Mouse (Mus musculus) liver, embryonic 12.5 days (tissue): ENCODE results near the gene Ctsw. TPM values are rescaled to one million over a fixed set of nuclear protein-coding genes. Genes with fewer than 3 reads are reported as not detected.

Experiments
- polyA plus RNA-seq: library from polyadenylated mRNA; unstranded; fragments of >200 nt; fragmentation: Nextera tagmentation; extraction: Ambion mirVana; gene quantifications from 2 replicates; pipeline ENCODE4 v1.2.1, GENCODE M21; 2016

Gene Ctsw
- polyA plus RNA-seq, 1 experiment from 2014 or later, result 0.43 TPM

Other genes starting within 250 kb of the Ctsw start
- 17.2 and 19.7 TPM in 2 replicates for gene Pacs1, start 195.4 kb downstream of the Ctsw start, polyA plus RNA-seq
- gene Sf3b2, start 173.1 kb downstream of the Ctsw start, polyA plus RNA-seq, result 183 and 187 TPM in 2 replicates
- gene Gal3st3, start 170.2 kb downstream of the Ctsw start, polyA plus RNA-seq, result 0.29 and 0.54 TPM in 2 replicates
- not detected in 2 replicates for gene Catsper1, start 132.8 kb downstream of the Ctsw start, polyA plus RNA-seq
- not detected in 2 replicates for gene Cst6, start 118.9 kb downstream of the Ctsw start, polyA plus RNA-seq
- 50.3 and 54.0 TPM in 2 replicates for gene Eif1ad, start 101.8 kb downstream of the Ctsw start, polyA plus RNA-seq
- 365 and 372 TPM in 2 replicates for gene Banf1, start 101.3 kb downstream of the Ctsw start, polyA plus RNA-seq
- 69.9 and 72.5 TPM in 2 replicates for gene Sart1, start 79.8 kb downstream of the Ctsw start, polyA plus RNA-seq
- 0.22 TPM in 1 of 2 replicates, not detected in the other for gene Tsga10ip, start 66.0 kb downstream of the Ctsw start, polyA plus RNA-seq
- 108 TPM in 2 replicates for gene Drap1, start 43.5 kb downstream of the Ctsw start, polyA plus RNA-seq
- gene AI837181, start 43.4 kb downstream of the Ctsw start, polyA plus RNA-seq, result 21.8 and 24.0 TPM in 2 replicates
- not detected in 2 replicates for gene Fosl1, start 21.0 kb downstream of the Ctsw start, polyA plus RNA-seq
- 4.1 and 4.8 TPM in 2 replicates for gene Ccdc85b, start 10.6 kb downstream of the Ctsw start, polyA plus RNA-seq
- gene Fibp, start 7.9 kb downstream of the Ctsw start, polyA plus RNA-seq, result 44.3 and 45.2 TPM in 2 replicates
- 30.0 and 30.6 TPM in 2 replicates for gene Efemp2, start 5.4 kb upstream of the Ctsw start, polyA plus RNA-seq
- 22.2 and 22.9 TPM in 2 replicates for gene Mus81, start 19.9 kb upstream of the Ctsw start, polyA plus RNA-seq
- 1,523 and 1,533 TPM in 2 replicates for gene Cfl1, start 21.9 kb upstream of the Ctsw start, polyA plus RNA-seq
- 0.13 TPM in 1 of 2 replicates, not detected in the other for gene 1700020D05Rik, start 35.3 kb upstream of the Ctsw start, polyA plus RNA-seq
- 7.5 and 8.8 TPM in 2 replicates for gene Snx32, start 42.0 kb upstream of the Ctsw start, polyA plus RNA-seq
- not detected in 2 replicates for gene Ovol1, start 92.1 kb upstream of the Ctsw start, polyA plus RNA-seq
- 3.4 and 3.5 TPM in 2 replicates for gene Ap5b1, start 99.5 kb upstream of the Ctsw start, polyA plus RNA-seq
- 171 and 177 TPM in 2 replicates for gene Rnaseh2c, start 133.4 kb upstream of the Ctsw start, polyA plus RNA-seq
- gene Kat5, start 141.7 kb upstream of the Ctsw start, polyA plus RNA-seq, result 24.9 and 26.8 TPM in 2 replicates
- 32.1 and 33.6 TPM in 2 replicates for gene Rela, start 169.0 kb upstream of the Ctsw start, polyA plus RNA-seq
- gene Sipa1, start 195.2 kb upstream of the Ctsw start, polyA plus RNA-seq, result 41.4 and 41.8 TPM in 2 replicates
- gene Map3k11, start 220.2 kb upstream of the Ctsw start, polyA plus RNA-seq, result 25.8 and 27.7 TPM in 2 replicates
- 18.4 and 18.6 TPM in 2 replicates for gene Pcnx3, start 220.4 kb upstream of the Ctsw start, polyA plus RNA-seq
- gene Kcnk7, start 235.9 kb upstream of the Ctsw start, polyA plus RNA-seq, result 0.18 and 0.19 TPM in 2 replicates